Mouse (Mus musculus): ENCODE results near the gene Smim12. TPM values are rescaled to one million over a fixed set of nuclear protein-coding genes. Genes with fewer than 3 reads are reported as not detected.

Gene Smim12
- polyA plus RNA-seq, 1 experiment from 2014 or later: 57.0 TPM

DNA sequence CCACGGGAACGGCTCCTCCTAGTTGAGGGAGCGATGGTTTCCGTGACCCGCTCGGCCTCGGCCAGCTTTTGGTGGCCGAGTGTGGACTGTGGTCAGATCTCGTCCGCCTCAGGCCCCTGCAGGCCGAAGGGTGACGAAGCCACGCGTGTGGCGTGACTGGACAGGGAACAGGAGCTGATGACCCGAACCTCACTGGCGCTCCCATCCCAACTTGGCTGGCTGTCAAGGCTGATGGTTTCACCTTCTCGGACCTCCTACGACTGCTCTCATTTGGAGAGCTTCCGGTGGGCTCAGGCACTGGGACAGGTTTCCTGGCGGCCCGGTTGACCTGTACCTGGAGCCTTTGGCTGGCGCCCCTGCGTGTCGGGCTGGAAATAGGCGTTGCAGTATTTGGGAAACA lies 369 bp downstream of the Smim12 start:
- Histone ChIP-seq H3K4me1 (ENCODE audit: control insufficient read depth, insufficient read depth, low read length) (peaks cover 8% of the 10 kb centered on the region), H3K4me2 (ENCODE audit: low read depth) (peak overlapping the region; percentile 95), H3K27me3 (ENCODE audit: control insufficient read depth, insufficient read depth, low read length) (no peaks in the 10 kb centered on the region), H3K9me3 (ENCODE audit: control insufficient read depth, low read length) (no peaks in the 10 kb centered on the region), H3K36me3 (ENCODE audit: control insufficient read depth, insufficient read depth, low read length) (no peaks in the 10 kb centered on the region), H3K9ac (ENCODE audit: low read length) (peak overlapping the region; percentile 82), H3K4me3 (ENCODE audit: low read depth, low read length) (peak overlapping the region; percentile 79), H3K27ac (ENCODE audit: low read depth, low read length) (no peak overlapping the region)
- ATAC-seq (ENCODE audit: insufficient read depth, low FRiP score, low TSS enrichment): peak; percentile 70
- WGBS: under 1% methylated on average over 26 of the region's 26 CpGs
- DNase-seq (ENCODE audit: low spot score): no peak

DNA sequence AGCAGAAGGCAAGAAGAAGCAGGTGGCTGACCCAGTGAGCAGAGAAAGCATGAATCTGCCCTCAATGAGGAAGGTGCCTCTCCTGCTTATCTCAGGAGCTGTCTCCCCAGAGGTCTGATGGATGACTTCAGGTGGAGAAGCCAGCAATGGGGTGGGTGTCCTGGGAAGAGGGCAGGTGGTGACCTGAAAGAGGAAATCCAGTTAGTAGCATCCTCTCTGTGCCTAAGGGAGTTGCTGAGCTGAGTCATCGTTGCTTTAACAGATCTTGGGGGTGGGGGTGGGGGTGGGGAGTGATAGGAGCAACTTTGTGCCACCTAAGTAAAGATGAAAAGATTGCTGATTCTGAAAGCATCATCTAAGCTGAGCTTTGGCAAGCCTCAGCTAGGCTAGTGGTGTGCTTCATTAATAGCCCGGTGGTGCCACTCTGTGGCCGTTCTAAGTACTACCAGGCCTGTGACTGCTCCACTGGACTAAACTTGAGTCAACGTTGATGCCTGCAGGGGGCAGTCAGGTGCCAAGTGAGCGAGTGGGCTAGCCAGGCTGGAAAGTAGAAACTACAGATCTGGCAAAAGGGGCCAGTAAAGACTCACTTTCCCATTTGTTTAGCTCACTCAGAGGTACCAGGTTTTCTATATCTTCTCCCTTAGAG lies 6.2 kb downstream of the Smim12 start:
- Histone ChIP-seq H3K36me3 (ENCODE audit: control insufficient read depth, insufficient read depth, low read length) (no peaks in the 10 kb centered on the region), H3K4me3 (ENCODE audit: low read depth, low read length) (no peak overlapping the region), H3K4me2 (ENCODE audit: low read depth) (no peak overlapping the region), H3K27ac (ENCODE audit: low read depth, low read length) (no peak overlapping the region), H3K4me1 (ENCODE audit: control insufficient read depth, insufficient read depth, low read length) (peaks cover under 1% of the 10 kb centered on the region; the same call in 1 of the 2 replicates), H3K9me3 (ENCODE audit: control insufficient read depth, low read length) (no peaks in the 10 kb centered on the region), H3K27me3 (ENCODE audit: control insufficient read depth, insufficient read depth, low read length) (no peaks in the 10 kb centered on the region), H3K9ac (ENCODE audit: low read length) (no peak overlapping the region)
- WGBS: 1% methylated on average over 5 of the region's 5 CpGs
- peak; percentile 94 for DNase-seq (ENCODE audit: low spot score)
- ATAC-seq (ENCODE audit: insufficient read depth, low FRiP score, low TSS enrichment): peak; percentile 74; the same call in 1 of the 2 replicates

DNA sequence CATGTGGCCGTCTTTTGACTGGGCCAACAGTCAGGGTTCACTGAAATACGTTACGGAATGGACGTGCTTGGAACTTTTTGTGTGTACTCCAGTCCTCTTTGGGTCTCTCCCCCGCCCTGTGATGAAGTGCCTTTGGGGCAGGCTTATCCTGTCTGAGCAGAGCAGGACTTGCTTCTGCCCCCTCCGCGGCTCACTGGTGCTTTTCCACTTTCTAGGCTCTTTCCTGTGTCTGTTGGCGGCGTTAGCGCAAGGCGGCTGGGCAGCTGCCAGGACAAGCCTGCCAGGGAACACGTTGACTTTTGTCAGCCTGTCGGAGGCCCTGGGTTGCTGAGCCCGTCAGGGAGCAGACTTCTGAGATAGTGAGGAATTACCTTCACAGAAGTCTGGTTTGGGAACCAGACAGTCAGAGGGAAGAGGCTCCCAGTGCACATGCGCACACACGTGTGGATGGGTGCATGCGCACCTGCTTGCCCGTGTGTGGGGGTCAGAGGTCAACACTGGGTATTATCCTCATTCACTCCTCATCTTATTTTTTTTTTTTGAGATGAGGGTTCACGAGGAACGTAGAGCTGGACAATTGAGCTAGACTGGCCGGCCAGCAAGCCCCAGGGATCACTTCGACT lies 8.5 kb downstream of the Smim12 start:
- Histone ChIP-seq H3K9me3 (ENCODE audit: control insufficient read depth, low read length) (no peaks in the 10 kb centered on the region), H3K36me3 (ENCODE audit: control insufficient read depth, insufficient read depth, low read length) (no peaks in the 10 kb centered on the region), H3K9ac (ENCODE audit: low read length) (no peak overlapping the region), H3K4me3 (ENCODE audit: low read depth, low read length) (no peak overlapping the region), H3K27me3 (ENCODE audit: control insufficient read depth, insufficient read depth, low read length) (no peaks in the 10 kb centered on the region), H3K4me2 (ENCODE audit: low read depth) (no peak overlapping the region), H3K4me1 (ENCODE audit: control insufficient read depth, insufficient read depth, low read length) (no peaks in the 10 kb centered on the region), H3K27ac (ENCODE audit: low read depth, low read length) (no peak overlapping the region)
- WGBS: 74% methylated on average over 22 of the region's 22 CpGs
- no peak for DNase-seq (ENCODE audit: low spot score)
- no peak for ATAC-seq (ENCODE audit: insufficient read depth, low FRiP score, low TSS enrichment)

DNA sequence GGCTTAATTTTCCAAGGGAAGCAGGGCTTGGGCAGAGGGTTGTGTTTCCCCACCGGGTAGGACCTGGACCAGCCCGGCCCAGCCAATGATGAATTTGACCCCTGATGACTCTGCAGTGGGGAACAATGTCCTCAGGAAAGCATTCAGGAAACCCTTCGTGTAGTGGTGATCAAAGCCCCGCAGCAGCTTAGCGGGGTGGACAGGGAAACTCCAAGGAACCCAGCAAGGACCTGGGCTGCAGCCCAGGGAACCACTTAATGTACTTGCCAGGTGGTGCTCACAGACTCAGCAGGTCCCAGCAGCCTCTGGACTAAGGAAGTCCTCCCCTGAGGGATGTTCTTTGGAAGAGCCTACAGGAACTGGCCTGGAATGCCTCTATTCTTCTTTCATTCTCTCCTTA lies 13.2 kb downstream of the Smim12 start:
- WGBS: 61% methylated on average over 5 of the region's 5 CpGs
- H3K4me2 ChIP-seq (ENCODE audit: low read depth): no peak overlapping the region

DNA sequence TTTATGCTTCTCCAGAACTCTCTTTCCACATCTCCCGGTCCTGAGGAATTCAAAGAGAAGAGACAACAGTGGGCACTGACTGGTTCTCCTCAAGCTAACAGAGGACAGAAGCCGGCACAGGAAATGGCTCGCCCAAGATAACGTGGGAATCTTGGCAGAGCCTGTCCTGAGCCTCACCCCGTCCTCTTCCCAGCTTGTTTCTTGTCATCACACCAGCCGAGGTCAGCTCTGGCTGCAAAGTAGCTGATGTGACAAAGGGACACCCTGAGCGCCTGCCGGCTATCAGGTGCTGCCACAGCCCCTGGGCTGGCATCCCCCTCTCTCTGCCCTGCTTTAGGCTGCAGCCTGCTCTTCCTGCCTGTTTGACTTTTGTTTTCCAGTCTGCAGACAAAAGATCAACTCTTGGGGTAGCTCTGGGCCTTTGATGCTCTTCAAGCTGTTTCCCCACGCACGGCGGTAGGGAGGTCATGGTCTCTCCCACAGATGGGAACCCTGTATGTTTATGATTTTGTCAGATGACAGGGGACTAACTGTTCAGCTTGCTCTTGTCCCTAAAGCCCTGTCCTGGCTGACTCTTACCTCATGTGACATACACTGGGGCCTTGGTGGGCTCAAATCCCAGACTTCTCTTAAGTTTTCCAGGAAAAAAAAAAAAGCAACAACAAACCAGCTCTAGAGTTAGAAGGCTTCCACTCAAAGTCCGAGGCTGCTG lies 14.8 kb downstream of the Smim12 start:
- Histone ChIP-seq H3K9me3 (ENCODE audit: control insufficient read depth, low read length) (no peaks in the 10 kb centered on the region), H3K9ac (ENCODE audit: low read length) (no peak overlapping the region), H3K27ac (ENCODE audit: low read depth, low read length) (no peak overlapping the region), H3K27me3 (ENCODE audit: control insufficient read depth, insufficient read depth, low read length) (no peaks in the 10 kb centered on the region), H3K4me1 (ENCODE audit: control insufficient read depth, insufficient read depth, low read length) (no peaks in the 10 kb centered on the region), H3K4me2 (ENCODE audit: low read depth) (no peak overlapping the region), H3K36me3 (ENCODE audit: control insufficient read depth, insufficient read depth, low read length) (no peaks in the 10 kb centered on the region), H3K4me3 (ENCODE audit: low read depth, low read length) (no peak overlapping the region)
- ATAC-seq (ENCODE audit: insufficient read depth, low FRiP score, low TSS enrichment) (no peak), DNase-seq (ENCODE audit: low spot score) (no peak)
- WGBS: 69% methylated on average over 12 of the region's 12 CpGs

More for the DNA sequence above, 13.2 kb downstream of the Smim12 start:
- ATAC-seq (ENCODE audit: insufficient read depth, low FRiP score, low TSS enrichment) (no peak), DNase-seq (ENCODE audit: low spot score) (no peak)
- Histone ChIP-seq H3K9me3 (ENCODE audit: control insufficient read depth, low read length) (no peaks in the 10 kb centered on the region), H3K27ac (ENCODE audit: low read depth, low read length) (no peak overlapping the region), H3K4me3 (ENCODE audit: low read depth, low read length) (no peak overlapping the region), H3K27me3 (ENCODE audit: control insufficient read depth, insufficient read depth, low read length) (no peaks in the 10 kb centered on the region), H3K9ac (ENCODE audit: low read length) (no peak overlapping the region), H3K36me3 (ENCODE audit: control insufficient read depth, insufficient read depth, low read length) (no peaks in the 10 kb centered on the region), H3K4me1 (ENCODE audit: control insufficient read depth, insufficient read depth, low read length) (no peaks in the 10 kb centered on the region)

DNA sequence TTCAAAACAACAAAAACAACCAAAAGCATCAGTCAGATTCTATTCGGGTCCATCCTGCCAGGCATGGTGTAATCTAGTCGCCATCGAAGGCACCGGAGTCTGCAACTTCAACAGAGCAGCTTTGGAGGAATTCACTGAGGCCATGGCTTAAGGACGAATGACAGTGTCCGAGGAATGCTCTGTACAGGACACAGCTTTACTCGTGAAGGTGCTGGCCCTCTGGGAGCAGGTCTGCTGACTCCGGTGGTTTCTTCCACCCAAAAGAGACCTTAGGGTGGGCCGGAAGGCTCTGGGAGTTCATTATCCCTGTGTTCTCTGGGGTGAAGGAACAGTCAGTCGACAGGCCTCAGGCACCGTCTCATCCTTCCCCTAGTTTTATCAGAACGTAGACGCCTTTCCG lies 18.0 kb downstream of the Smim12 start:
- H3K9me3 ChIP-seq (ENCODE audit: control insufficient read depth, low read length): no peaks in the 10 kb centered on the region
- no peaks in the 10 kb centered on the region for H3K4me1 ChIP-seq (ENCODE audit: control insufficient read depth, insufficient read depth, low read length)
- no peak overlapping the region for H3K9ac ChIP-seq (ENCODE audit: low read length)
- H3K36me3 ChIP-seq (ENCODE audit: control insufficient read depth, insufficient read depth, low read length): no peaks in the 10 kb centered on the region
- ATAC-seq (ENCODE audit: insufficient read depth, low FRiP score, low TSS enrichment) (no peak), DNase-seq (ENCODE audit: low spot score) (no peak)
- H3K4me2 ChIP-seq (ENCODE audit: low read depth): no peak overlapping the region
- WGBS: 92% methylated on average over 14 of the region's 14 CpGs
- H3K27ac ChIP-seq (ENCODE audit: low read depth, low read length): no peak overlapping the region
- no peak overlapping the region for H3K4me3 ChIP-seq (ENCODE audit: low read depth, low read length)
- no peaks in the 10 kb centered on the region for H3K27me3 ChIP-seq (ENCODE audit: control insufficient read depth, insufficient read depth, low read length)

DNA sequence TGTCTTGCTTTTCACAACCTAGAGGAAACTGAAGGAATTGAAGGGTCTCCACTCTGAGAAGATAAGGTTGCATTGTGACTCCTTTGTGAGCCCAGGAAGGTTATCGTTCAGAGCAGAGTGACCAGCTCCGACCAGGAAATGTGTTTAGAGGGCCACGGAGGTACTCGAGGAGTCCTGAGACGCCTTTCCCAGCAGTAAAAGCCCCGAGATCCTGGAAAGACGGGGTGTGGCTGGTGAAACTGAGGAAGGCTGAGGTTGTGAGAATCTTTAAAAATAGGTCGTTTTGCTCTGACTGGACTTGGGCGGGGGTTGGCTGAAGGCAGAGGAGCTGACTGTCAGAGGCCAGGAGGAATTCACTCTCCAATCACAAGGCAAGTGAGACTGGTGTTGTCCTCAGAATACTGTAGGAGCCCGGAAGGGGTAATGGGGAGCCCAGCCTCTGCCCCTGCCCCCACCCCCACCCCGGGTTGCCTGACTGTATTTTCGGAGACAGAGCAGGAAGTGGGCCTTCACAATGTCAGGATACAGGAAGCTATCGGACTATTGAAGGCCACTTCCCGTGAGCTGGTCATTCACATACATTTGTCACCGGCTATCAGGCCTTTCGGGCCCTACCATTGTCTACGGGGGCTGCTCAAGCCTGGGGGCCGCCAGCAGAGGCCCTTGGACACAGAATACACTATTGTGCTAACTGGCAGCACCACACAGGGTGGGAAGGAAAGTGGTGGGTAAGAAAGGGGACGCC lies 20.0 kb downstream of the Smim12 start:
- no peaks in the 10 kb centered on the region for H3K27me3 ChIP-seq (ENCODE audit: control insufficient read depth, insufficient read depth, low read length)
- no peak overlapping the region for H3K27ac ChIP-seq (ENCODE audit: low read depth, low read length)
- DNase-seq (ENCODE audit: low spot score) (no peak), ATAC-seq (ENCODE audit: insufficient read depth, low FRiP score, low TSS enrichment) (no peak)
- H3K9me3 ChIP-seq (ENCODE audit: control insufficient read depth, low read length): no peaks in the 10 kb centered on the region
- no peak overlapping the region for H3K4me3 ChIP-seq (ENCODE audit: low read depth, low read length)
- no peaks in the 10 kb centered on the region for H3K4me1 ChIP-seq (ENCODE audit: control insufficient read depth, insufficient read depth, low read length)
- H3K4me2 ChIP-seq (ENCODE audit: low read depth): no peak overlapping the region
- 64% methylated on average over 19 of the region's 19 CpGs for WGBS
- H3K36me3 ChIP-seq (ENCODE audit: control insufficient read depth, insufficient read depth, low read length): no peaks in the 10 kb centered on the region
- H3K9ac ChIP-seq (ENCODE audit: low read length): no peak overlapping the region

DNA sequence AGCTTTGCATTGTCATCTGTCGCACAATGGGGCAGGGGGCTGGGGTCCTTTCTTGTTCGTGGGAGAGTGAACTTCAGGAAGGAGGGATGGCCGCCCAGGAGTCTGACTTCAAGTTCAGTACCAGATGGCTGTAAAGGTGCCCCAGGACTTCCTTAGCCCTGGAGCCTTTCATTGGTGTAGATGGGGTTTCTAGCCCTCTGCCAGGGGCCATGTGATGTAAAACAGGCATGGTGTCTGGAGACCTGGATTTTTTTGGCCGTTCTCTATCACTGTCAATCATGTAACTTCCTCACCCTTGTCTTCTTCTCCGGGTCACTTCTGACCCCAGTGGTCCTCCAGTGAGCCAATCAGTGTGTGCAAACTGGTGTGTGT lies 20.6 kb downstream of the Smim12 start:
- DNase-seq (ENCODE audit: low spot score) (no peak), ATAC-seq (ENCODE audit: insufficient read depth, low FRiP score, low TSS enrichment) (no peak)
- H3K9ac ChIP-seq (ENCODE audit: low read length): no peak overlapping the region
- no peak overlapping the region for H3K4me2 ChIP-seq (ENCODE audit: low read depth)
- no peaks in the 10 kb centered on the region for H3K4me1 ChIP-seq (ENCODE audit: control insufficient read depth, insufficient read depth, low read length)
- H3K4me3 ChIP-seq (ENCODE audit: low read depth, low read length): no peak overlapping the region
- no peaks in the 10 kb centered on the region for H3K36me3 ChIP-seq (ENCODE audit: control insufficient read depth, insufficient read depth, low read length)
- H3K9me3 ChIP-seq (ENCODE audit: control insufficient read depth, low read length): no peaks in the 10 kb centered on the region
- H3K27ac ChIP-seq (ENCODE audit: low read depth, low read length): no peak overlapping the region
- WGBS: 69% methylated on average over 5 of the region's 5 CpGs
- no peaks in the 10 kb centered on the region for H3K27me3 ChIP-seq (ENCODE audit: control insufficient read depth, insufficient read depth, low read length)

All from neural tube, embryonic 11.5 days (tissue).